Mouse (Mus musculus): ENCODE data around the gene Zfp804b. TPM values are rescaled to one million over a fixed set of nuclear protein-coding genes. Genes with fewer than 3 reads are reported as not detected.

The Zfp804b gene
- total and polyA plus RNA-seq, 2 experiments from 2014 or later, result 0.11 TPM; not detected in 1

- H3K4me1 ChIP-seq (ENCODE audit: control insufficient read depth, insufficient read depth), result no peaks in the 10 kb centered on the region
- 71% methylated on average over 6 of the region's 6 CpGs for WGBS
- H3K4me3 ChIP-seq (ENCODE audit: low read depth, low read length), result no peak overlapping the region
- ATAC-seq (ENCODE audit: insufficient read depth, low read depth) (no peak), DNase-seq (ENCODE audit: low spot score) (no peak)
- H3K4me2 ChIP-seq (ENCODE audit: low read depth, low read length), result no peak overlapping the region
- H3K36me3 ChIP-seq (replicated peaks; ENCODE audit: control insufficient read depth, insufficient read depth, low read length), result no peaks in the 10 kb centered on the region
- H3K27me3 ChIP-seq (ENCODE audit: control insufficient read depth, insufficient read depth, low read length), result no peaks in the 10 kb centered on the region
- TF ChIP-seq EP300 (IDR thresholded peaks at IDR 0.05; ENCODE audit: low read depth), result no peak
- TF ChIP-seq CTCF (IDR thresholded peaks at IDR 0.05; ENCODE audit: low read depth), result no peak
- H3K9me3 ChIP-seq (replicated peaks; ENCODE audit: control insufficient read depth, low read length), result no peaks in the 10 kb centered on the region
- no peak overlapping the region for H3K9ac ChIP-seq (replicated peaks; ENCODE audit: low read depth, low read length)
- H3K27ac ChIP-seq (ENCODE audit: low read depth), result no peak overlapping the region
Measured at GRCm38 (mm10) chr5:6871566-6871965, 473.0 kb downstream of the Zfp804b start.

DNA sequence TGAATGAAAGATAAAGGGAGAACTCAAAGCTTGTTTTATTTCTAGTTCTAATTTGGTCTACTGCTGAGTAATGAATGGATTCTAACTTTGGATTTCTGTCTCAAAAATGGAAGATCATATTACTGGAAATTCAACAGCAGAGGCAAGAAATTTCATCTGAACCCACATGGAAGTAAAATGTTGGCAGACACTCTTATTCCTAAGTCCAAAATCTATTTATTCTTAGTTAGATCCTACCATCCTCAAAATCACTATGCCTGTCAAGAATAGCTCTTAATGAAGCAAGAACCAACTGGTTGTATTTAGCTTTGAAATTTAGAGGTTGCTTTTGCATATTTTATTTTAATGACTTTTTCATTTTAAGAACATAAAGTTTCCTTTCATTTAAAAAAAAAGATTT lies 473.6 kb downstream of the Zfp804b start:
- no peak overlapping the region for H3K4me2 ChIP-seq (ENCODE audit: low read depth, low read length)
- no peaks in the 10 kb centered on the region for H3K27me3 ChIP-seq (ENCODE audit: control insufficient read depth, insufficient read depth, low read length)
- no peak overlapping the region for H3K4me3 ChIP-seq (ENCODE audit: low read depth, low read length)
- TF ChIP-seq EP300 (IDR thresholded peaks at IDR 0.05; ENCODE audit: low read depth), result no peak
- TF ChIP-seq CTCF (IDR thresholded peaks at IDR 0.05; ENCODE audit: low read depth), result no peak
- no peaks in the 10 kb centered on the region for H3K36me3 ChIP-seq (replicated peaks; ENCODE audit: control insufficient read depth, insufficient read depth, low read length)
- no peak overlapping the region for H3K9ac ChIP-seq (replicated peaks; ENCODE audit: low read depth, low read length)
- ATAC-seq (ENCODE audit: insufficient read depth, low read depth) (no peak), DNase-seq (ENCODE audit: low spot score) (no peak)
- H3K27ac ChIP-seq (ENCODE audit: low read depth), result no peak overlapping the region
- H3K9me3 ChIP-seq (replicated peaks; ENCODE audit: control insufficient read depth, low read length), result no peaks in the 10 kb centered on the region
- H3K4me1 ChIP-seq (ENCODE audit: control insufficient read depth, insufficient read depth), result no peaks in the 10 kb centered on the region

GRCm38 (mm10) chr5:6795396-6795795 lies 549.2 kb downstream of the Zfp804b start:
- WGBS, result 56% methylated on average over 2 of the region's 2 CpGs
- H3K27me3 ChIP-seq (ENCODE audit: control insufficient read depth, insufficient read depth, low read length), result no peaks in the 10 kb centered on the region
- H3K9ac ChIP-seq (replicated peaks; ENCODE audit: low read depth, low read length), result no peak overlapping the region
- no peak for ATAC-seq (ENCODE audit: insufficient read depth, low read depth)
- no peak overlapping the region for H3K4me3 ChIP-seq (ENCODE audit: low read depth, low read length)
- DNase-seq (ENCODE audit: low spot score), result no peak
- no peak overlapping the region for H3K4me2 ChIP-seq (ENCODE audit: low read depth, low read length)
- H3K4me1 ChIP-seq (ENCODE audit: control insufficient read depth, insufficient read depth), result no peaks in the 10 kb centered on the region
- TF ChIP-seq CTCF (IDR thresholded peaks at IDR 0.05; ENCODE audit: low read depth) (no peak), EP300 (IDR thresholded peaks at IDR 0.05; ENCODE audit: low read depth) (no peak)
- H3K9me3 ChIP-seq (replicated peaks; ENCODE audit: control insufficient read depth, low read length), result no peaks in the 10 kb centered on the region
- no peak overlapping the region for H3K27ac ChIP-seq (ENCODE audit: low read depth)
- no peaks in the 10 kb centered on the region for H3K36me3 ChIP-seq (replicated peaks; ENCODE audit: control insufficient read depth, insufficient read depth, low read length)

GRCm38 (mm10) chr5:6769357-6769892 lies 575.1 kb downstream of the Zfp804b start:
- DNase-seq (ENCODE audit: low spot score), result no peak
- Histone ChIP-seq H3K4me3 (ENCODE audit: low read depth, low read length) (no peak overlapping the region), H3K27me3 (ENCODE audit: control insufficient read depth, insufficient read depth, low read length) (no peaks in the 10 kb centered on the region), H3K4me2 (ENCODE audit: low read depth, low read length) (no peak overlapping the region), H3K36me3 (replicated peaks; ENCODE audit: control insufficient read depth, insufficient read depth, low read length) (no peaks in the 10 kb centered on the region), H3K9me3 (replicated peaks; ENCODE audit: control insufficient read depth, low read length) (no peaks in the 10 kb centered on the region), H3K27ac (ENCODE audit: low read depth) (no peak overlapping the region), H3K9ac (replicated peaks; ENCODE audit: low read depth, low read length) (no peak overlapping the region), H3K4me1 (ENCODE audit: control insufficient read depth, insufficient read depth) (no peaks in the 10 kb centered on the region)
- no peak for ATAC-seq (ENCODE audit: insufficient read depth, low read depth)
- TF ChIP-seq CTCF (IDR thresholded peaks at IDR 0.05; ENCODE audit: low read depth) (no peak), EP300 (IDR thresholded peaks at IDR 0.05; ENCODE audit: low read depth) (no peak)
- 50% methylated on average over 6 of the region's 6 CpGs for WGBS

Other genes starting within 250 kb of the Zfp804b start
- not detected in 2 replicates for gene Tex47, start 40.6 kb downstream of the Zfp804b start, total RNA-seq (2014; rRNA removed; ENCODE audit: low replicate concordance)
- gene Tex47, start 40.6 kb downstream of the Zfp804b start, polyA plus RNA-seq (2015; fragmentation: Nextera tagmentation; extraction: Ambion mirVana), result not detected in 2 replicates